Mouse (Mus musculus) megakaryocyte, embryonic 14.5 days (primary cell): ENCODE data around the gene Upf3b.

Source experiments
- FLI1 ChIP-seq: IDR thresholded peaks from 2 replicates; pipeline ENCODE4 v1.6.1; 2012; ENCODE audit warnings: low read length, inconsistent platforms, mixed read lengths
- GATA1 ChIP-seq: IDR thresholded peaks from 3 replicates; pipeline ENCODE4 v1.6.1; 2012; ENCODE audit warnings: mixed read lengths, low read length, inconsistent platforms, borderline replicate concordance

DNA sequence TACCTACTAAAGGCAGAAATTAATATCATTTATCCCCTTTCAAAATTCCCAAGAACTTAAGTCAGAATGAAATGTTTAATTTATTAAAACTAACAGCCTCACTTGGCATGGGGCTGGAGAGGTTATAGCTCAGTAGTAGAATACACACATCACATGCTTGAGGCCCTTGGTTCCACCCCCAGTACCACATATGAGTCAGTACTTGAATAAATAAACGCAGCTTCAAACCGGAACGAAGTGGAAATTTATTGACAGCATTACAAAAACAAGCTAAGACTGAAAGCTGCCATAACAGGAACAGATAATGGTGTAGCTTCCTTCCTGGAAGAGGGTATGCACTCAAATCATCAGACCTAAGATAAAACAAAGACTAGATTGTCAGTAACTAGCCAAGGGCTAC lies 18.7 kb downstream of the Upf3b start:
- TF ChIP-seq GATA1 (no peak), FLI1 (no peak)
